Mouse (Mus musculus) CD4-positive, CD25-positive, alpha-beta regulatory T cell, adult 4 months (primary cell): ENCODE results near the gene Cacng4. TPM values are rescaled to one million over a fixed set of nuclear protein-coding genes. Genes with fewer than 3 reads are reported as not detected.

Source experiments
- ATAC-seq: one replicate; pipeline ENCODE4 v1.8.0; 2017
- polyA plus RNA-seq, 2 experiments: library from polyadenylated mRNA; unstranded; fragments of 100-300 nt; shearing (Covaris generic); gene quantifications; one replicate each; pipeline ENCODE4 v1.2.1; 2017

The Cacng4 gene
- polyA plus RNA-seq, 2 experiments from 2014 or later = not detected

DNA sequence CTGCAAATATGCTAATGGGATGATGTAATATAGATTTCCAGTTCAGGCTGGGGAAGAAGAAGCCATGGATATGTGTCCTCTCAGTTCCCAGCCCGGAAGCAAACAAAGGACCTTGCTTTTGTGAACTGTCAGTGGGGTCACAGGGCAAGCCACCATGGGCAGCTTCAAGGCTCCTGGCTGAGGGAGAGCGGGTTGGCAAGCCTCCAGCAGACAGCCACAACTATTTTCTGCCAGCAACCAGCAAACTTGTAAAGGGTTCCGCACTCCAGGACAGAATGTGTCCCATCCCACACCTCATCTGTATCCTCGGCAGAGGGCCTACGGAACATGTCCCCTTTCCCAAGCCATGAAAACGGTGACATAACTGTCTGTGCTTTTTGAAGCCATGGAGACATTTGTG lies 22.4 kb downstream of the Cacng4 start:
- no peak for ATAC-seq

DNA sequence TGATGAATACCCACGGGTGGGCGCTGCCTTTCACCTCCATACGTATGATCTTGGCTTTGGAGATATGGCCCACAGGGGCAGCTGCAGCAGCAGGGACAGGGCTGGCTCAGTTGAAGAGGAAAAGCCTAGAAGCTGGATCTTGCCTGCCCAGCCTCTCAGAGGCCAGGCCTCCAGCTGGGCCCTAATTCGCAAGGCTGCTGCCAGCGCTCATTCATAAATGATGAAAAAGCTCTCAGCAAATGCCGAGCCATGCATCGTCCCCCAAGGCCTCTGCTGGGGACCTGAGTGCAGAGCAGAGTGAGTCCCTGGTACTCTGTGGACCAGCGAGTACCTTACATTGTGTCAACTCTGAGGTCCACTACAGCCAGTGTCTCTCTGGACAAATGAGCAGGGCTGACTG lies 26.0 kb downstream of the Cacng4 start:
- ATAC-seq = no peak

DNA sequence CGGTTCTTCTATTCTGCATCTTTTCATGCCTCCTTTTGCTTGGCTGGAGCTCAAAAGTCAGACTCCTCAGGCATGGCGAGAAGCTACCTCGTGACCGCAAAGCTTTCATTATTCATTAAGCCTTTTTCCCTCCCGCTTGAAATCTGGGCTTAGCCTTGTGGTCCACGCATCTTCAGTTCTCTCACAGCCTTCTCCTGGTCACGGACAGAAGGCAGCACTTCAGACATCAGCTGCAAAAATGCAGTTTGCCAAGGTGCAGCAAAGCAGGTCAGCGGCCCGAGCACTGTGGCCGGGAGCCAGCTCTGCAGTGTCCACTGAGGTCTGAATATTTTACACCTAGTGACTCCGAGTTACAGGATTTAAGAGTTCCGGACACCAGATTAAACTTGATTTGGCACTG lies 27.4 kb downstream of the Cacng4 start:
- ATAC-seq = no peak

DNA sequence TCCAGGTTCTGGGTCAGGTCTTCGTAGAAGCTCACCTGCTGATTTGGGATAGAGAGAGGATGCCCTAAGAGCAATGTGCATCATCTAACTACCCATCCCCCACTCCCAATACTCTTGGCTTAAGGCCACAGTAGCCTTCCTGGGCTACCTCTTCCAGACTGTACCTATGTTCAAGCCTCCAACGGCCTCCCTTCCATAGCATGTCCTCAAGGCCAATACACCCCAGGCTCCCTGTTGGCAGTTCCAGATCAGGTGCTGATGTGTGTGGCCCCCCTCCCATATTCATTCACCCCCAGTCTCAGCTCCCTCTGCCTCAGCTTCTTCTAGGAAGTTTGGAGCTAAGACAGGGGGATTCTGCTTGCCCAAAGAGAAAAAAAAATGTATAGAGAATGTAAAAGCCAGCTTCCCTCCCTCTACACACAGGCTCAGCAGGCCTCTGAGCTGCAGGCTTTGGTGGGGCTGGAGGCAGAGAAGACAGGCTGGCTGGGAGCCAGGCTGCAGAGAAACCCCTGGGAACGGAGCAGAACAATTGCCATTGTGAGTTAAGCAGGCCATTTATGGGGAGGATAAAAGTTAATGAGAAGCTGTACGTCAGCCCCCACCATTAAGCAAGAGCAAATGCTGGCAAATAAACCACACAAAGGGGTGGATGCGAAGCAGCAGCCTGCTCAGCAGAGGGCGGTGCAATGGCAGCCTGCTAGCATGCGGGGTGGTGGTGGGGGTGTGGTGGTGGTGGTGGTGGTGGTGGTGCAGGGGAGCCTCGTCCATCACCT lies 31.5 kb downstream of the Cacng4 start:
- no peak for ATAC-seq

DNA sequence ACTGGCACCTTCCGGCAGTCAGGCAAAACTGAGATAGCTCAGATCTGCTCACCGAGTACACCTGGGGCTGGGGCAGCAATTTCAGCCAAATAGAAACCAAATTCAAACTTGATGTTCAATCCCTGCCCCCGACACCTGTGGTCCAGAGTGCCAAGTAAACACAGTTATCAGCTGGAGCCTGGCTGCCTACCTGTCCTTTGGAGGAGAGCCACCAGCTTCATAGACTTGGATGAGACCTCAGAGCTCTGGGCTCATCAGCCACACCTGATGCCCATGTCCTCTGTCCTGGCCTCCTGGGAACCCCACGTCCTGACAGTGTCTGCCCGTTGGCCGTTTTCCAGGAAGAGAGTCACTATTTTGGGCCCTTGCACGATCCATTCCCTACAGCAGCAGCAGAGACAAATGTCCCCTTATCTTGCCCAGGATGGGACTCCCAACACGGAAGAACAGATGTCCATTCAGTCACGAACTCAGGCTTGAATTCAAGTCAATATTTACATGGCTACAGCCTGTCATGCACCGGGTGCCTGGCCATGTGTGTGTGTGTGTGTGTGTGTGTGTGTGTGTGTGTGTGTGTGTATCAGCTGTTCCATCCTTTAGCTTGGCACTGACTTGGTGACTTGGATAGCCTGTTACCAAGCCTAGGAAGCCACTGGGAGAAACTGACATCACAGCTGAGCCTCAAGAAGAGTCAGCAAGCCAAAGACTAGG lies 32.4 kb downstream of the Cacng4 start:
- ATAC-seq = no peak

DNA sequence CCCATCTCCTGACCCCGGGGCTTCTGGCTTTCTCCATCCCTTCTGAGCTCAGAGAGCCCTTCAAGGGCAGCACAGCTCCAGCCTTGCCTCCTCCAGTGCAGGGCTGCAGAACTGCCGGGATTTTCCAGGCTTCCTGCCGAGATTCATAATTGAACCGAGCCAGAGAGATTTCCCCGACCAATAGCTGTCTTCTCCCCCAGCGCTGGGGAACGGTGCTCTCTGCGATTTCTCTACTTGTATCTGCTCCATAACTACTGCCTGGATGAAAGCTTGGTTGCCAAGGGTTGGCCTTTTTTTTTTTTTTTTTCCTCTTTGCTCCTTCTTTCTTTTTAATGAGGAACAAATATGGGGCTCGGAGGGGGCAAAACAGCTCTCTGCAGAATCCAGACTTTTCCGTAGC lies 34.4 kb downstream of the Cacng4 start:
- no peak for ATAC-seq

DNA sequence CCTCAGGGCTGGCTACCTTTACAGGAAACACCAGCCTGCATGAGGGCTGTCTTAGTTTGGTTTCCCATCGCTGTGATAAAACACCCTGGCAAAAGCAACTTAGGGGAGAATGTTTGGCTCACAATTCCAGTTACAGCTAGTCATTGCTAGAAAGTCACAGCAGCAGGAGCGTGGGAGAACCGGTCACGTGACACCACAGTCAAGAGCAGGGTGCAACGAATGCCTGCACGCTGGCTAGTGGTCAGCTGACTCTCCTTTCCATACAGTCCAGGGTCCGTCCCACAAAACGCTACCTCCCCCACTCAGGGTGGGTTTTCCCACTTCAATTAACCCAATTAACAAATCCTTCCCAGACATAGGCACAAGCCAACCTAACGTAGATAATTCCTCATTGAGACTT lies 34.8 kb downstream of the Cacng4 start:
- ATAC-seq = no peak

DNA sequence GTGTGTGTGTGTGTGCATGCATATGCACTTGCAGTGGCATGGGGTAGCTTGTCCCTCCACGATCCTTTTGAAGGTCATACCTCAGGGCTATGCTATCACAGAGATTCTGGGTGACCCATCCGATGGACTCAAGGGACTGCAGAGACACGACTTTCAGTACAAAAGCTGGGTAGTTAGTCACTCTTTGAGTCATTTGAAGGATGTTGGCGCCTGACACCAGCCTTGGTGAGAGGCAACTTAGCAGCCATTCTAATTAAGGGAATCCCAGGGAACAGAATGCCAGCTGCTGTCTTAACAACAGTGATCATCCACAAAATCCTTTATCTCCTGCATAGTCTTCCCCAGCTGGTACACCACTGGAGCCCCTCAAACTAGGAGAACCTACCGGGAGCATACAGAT lies 45.2 kb downstream of the Cacng4 start:
- no peak for ATAC-seq

DNA sequence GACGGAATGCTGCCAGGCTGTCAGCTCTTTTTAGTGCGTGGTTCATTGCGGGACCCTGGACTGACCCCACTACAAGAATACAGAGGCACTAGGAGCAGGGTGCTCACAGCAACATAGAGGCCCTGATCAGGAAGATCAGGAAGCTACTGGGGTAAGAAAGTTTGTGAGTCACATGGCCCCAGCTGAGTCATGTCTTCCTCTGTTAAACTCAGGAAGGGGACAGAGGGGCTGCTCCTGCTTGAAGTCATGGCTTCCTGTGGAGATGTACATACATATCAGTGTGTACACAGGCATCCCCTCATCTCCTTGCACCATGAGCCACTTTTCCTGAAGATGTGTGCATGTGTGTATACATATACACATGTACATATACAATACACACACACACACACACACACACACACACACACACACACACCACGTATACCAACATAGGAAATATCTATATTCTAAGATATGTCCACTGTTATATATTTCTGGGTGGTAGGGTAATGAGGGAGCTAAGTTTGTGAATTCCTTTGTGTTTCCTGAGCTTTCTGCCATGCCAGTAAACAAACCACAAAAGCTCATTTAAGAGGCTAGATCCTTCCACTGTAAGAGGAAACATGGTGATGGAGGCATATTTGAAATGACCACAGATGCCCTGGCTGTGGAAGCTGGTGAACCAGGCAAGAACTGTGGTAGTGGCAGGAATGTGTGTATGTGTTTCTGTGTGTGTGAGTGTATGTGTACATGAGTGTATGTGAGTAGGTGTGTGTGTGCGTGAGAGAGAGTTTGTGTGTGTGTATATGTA lies 45.9 kb downstream of the Cacng4 start:
- no peak for ATAC-seq

DNA sequence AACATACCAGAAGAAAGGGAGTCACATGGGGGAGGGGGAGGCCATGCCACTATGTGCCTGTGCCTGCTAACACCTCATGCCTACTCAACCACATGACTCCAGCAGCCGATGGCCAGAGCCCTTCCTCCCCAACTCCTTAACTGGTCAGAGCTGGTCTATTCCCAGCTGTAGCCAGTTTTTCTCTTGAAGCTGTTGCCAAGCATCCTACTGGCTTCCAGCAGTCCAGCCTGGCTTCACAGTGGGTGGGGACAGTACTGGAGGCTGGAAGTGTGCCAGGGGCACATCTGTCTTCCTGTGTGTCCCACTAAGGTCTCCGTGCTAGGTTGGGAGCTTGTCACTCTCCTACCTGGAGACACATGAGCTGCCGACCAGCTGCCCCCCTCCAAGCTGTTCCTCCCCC lies 51.3 kb downstream of the Cacng4 start:
- no peak for ATAC-seq

DNA sequence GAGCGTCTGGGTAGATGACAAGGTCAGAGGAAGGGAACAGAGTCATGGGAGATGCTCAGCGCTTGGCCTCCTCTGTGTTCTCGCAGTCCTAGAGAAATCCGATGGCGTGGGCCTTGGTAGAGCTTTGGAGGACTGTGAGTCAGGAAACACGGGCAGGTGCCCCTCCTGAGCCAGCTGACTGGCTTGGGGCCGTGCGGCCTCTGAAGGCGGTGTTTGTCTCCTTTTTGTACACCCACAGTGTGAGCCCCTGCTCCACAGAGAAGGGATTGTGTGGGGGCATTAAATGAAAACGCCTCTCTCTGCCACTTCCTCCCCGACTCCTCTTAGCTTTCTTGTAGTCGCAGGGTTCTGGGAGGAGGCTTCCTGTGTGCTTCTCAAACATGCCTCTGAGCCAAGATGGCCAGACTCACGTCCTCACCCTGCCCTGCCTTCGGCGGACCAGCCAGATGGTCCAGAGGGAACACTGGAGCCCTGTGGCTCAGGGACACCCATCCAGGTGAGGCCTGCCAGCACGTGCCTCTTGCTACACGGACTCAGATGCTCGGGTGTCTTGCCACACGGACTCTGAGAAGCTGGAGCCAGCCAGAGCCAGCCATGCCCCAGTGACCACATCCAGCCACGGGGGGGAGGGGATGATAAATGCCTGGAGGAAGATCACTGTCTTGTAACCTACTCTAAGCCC lies 55.8 kb downstream of the Cacng4 start:
- no peak for ATAC-seq

DNA sequence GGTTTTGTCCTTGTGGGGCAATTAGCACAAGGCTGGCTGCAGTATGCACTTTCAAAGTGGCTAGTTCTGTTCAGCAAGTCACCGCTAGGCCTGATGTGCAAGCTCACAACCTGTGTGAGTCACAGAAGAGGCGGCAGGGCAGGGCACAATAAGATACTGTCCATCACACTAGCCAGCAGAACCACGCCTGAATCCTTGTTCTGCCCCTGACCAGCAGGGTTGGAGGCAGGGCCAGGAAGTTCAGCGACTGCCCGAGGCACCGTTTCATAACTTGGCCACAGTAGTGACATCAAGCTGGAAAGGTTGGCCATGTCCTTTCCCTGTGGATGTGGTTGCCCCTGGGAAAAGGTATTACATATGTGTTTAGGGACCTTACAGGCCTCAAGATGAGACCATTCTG lies 56.5 kb downstream of the Cacng4 start:
- ATAC-seq = no peak

DNA sequence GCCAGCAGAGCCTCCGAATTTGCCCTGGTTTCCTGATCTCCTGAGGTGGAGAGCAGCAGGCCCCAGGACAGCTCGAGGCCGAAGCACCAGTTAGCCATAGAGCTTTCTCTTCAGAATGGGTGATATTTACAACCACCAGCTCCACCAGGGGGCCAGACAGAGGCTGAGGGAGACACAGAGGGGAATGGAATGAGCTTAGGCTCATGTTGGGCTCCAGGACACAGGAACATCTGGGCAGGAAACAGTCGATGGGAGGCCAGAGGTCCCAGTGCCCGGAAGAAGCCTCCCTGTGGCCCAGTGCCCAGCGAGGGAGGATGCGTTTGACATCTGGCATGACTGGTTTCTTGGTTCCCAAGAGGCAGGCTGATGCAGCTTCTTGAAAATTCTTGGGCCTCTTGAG lies 60.2 kb downstream of the Cacng4 start:
- no peak for ATAC-seq

DNA sequence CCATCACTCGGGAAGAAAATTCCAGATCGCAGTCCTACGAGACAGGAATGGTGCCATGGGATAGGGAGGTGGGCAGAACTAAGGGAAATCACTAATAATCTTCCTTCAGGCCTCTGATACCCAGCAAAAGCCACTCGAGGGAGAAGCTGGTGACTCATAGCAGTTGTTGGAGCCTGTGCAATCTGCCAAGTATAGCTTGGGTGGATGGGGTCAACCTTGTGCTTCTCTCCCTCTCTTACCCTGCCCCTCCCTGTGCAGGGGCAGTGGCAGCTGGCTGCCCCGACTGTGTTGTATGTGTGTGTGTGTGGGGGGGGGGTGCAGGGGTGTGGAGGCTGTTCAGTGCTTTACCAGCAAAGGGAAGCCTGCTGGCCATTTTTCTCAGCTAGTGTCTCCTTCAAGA lies 62.9 kb downstream of the Cacng4 start:
- no peak for ATAC-seq

DNA sequence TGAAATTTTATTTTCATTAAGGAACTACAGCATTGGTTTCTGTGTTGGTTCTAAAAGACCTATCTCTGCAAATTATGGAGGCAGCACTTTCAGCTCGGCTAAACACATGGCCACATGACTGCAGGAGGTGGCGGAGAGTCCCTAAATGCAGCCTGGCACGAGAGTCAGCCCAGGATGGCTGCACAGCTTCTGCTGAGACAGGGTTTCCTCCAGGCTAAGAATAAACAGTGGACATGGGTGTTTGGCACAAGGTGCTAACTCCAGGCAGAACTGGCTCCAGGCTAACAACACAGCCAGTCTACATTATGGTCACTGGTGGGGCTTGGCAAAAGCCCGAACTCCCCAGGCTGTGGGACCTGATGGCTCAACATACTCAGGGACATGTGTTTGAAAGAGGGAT lies 63.4 kb downstream of the Cacng4 start:
- no peak for ATAC-seq

DNA sequence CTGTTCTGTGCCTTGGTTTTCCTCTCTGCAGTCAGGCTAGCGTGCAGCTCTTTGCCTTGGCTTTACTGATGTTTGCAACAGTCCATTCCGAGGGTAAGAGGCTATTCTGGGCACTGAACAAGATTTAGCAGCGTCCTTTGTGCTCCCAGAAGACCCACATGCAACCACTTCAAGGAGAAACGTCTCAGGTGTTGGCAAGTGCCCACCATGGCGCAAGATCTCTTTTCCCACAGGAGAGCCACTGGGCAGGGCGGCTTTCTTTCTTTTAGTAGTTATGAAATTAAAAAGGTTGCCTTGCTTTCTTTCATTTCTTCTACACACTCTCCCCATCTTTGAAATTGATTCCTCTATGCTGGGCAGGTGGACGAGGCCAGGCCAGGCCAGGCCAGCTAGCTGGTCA lies 65.2 kb downstream of the Cacng4 start:
- ATAC-seq = no peak

DNA sequence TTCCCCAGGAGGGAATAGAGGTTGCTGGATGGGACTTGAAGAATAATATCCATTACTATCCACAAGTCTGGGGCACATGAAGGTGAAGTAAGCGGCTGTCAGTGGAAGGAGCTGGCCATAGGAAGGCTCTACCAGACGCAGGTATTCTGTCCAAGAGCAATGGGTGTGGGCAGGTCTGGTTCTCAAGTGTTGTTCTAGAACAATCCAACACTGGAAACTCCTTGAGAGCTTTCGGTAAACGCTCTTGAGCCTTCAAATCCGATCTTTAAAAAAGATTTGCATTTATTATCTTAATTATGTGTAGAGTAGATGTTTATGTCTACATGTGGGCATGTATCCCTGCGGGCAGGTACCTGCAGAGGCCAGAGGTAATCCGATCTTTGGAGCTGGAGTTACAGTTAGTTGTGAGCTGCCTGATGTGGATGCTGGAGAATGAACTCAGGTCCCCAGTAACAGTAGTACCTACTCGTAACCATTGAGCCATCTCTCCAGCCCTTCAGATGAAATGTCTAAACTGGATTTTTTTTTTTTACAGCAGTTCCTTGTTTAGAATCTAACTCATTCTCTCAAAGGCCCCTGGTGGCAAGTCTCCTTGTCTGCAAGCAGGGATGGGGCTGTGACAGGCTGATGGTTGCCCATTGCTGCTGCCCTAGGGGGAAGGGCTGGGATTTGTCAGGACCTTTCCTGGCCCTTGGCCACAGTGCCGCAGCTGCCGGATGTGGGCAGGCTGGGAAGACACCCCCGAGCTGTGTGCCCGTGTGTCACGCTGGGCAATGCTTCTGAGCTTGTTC lies 66.1 kb downstream of the Cacng4 start:
- no peak for ATAC-seq

DNA sequence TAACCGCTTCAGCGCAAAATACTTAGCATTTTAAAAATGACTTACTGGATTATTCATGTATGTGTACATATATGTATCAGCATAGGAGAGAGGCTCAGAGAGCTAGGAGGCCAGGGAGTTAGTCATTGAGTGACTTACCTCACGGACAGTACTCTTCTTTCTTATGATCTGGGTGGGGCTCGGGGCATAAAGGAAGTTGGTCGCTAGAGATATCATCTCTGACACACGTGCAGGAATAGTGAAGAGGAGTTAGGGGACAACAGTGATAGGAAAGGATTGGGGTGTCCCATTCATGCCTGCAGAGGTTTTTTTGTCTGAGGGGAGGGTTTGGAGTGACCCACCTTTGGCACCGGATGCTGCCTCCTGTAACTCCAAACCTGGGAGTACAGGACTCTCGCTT lies 69.8 kb downstream of the Cacng4 start:
- ATAC-seq = no peak

DNA sequence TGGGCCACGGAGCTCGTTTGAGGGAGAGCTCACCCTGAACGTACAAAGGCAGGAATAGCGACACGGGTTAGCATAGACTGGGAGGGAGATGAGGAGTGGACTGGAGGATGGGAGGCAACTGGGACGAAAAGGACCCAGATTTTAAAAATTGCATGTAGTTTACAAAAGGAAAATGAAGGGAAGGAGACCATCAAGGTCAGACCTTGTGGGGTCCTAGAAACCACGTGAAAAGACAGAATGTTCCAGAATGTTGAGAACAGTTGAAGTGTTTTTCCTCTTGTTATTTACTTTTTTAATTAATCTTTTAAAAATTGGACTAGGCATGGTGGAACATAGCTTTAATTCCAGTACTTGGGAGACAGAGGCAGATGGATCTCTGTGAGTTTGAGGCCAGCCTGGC lies 73.3 kb downstream of the Cacng4 start:
- ATAC-seq = no peak

DNA sequence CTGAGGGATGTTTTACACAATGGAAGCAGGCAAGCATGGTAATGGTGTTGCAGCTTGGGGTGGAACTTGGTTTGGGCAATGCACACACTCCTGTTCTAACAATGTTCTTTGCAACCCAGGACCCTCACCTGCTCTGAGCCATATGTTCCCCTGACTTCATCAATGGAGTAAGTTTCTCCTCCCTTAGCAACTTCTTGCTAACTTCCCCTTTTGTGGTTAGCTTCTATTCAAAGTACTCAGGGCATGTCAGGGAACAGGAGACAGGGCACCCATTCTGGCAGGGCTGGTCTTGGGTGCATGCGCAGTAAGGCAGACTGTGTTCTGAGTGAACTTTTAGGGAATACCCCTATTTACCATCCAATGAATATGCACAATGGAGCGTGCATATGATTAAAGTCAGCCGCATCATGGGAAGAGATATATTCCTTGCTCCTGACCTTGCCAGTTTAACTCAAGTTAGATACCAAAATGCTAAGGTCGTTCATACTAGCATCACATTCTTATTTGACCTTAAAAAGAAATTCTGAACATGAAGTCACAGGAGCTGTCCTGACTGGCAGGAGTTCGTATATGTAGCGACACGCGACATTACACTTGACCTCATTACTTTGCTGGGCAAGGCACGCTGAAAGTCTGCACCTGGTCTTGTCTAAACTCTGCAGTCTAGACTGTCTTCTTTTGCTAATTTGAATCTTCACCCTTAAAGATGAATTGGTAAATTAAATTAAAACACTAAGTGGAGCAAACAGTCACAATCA lies 73.9 kb downstream of the Cacng4 start:
- ATAC-seq = no peak

DNA sequence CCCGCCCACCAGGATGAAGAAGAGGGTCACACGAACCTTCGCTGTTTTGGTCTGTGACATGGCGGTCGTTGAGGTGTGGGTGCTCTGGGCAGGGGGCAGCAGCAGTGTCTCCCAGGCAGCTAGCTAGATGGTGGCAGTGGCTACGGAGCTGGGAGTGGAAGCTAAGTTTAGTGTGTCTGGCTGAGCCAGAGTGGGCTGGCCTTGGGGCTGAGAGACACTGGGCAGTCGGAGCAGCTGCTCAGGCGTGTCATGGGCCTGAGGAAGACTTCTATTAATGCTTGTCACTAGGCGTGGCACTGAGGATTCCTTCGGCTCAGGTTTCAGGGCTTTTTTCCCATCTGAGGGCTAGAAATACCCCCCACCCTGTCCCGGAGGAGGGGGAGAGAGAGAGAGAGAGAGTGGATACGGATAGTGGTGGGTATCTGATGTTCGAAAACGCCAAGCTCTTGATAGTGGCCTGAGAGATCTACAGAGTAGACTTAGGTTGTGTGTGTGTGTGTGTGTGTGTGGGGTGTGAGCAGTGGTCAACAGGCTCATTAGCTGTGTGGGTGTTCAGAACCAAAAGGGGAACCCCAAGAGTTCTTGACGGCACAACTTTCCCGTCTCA lies 77.9 kb downstream of the Cacng4 start, which contains the start of gene Cacng1:
TSS of gene Cacng1 (minus strand) at position 191 of the 607 bp plus-strand sequence.
- no peak for ATAC-seq
